Mouse (Mus musculus) fat pad, adult 2 months (tissue): ENCODE results near the gene Ruvbl2.

Experiments
- DNase-seq: peaks from one replicate; pipeline ENCODE4 v3.0.0-alpha.2; 2011; ENCODE audit warnings: low read depth, low spot score; ENCODE audit errors: extremely low read depth

Gene Ruvbl2

GRCm38 (mm10) chr7:45461781-45462180 is 23.9 kb upstream of the Ruvbl2 start:
- DNase-seq = no peak

DNA sequence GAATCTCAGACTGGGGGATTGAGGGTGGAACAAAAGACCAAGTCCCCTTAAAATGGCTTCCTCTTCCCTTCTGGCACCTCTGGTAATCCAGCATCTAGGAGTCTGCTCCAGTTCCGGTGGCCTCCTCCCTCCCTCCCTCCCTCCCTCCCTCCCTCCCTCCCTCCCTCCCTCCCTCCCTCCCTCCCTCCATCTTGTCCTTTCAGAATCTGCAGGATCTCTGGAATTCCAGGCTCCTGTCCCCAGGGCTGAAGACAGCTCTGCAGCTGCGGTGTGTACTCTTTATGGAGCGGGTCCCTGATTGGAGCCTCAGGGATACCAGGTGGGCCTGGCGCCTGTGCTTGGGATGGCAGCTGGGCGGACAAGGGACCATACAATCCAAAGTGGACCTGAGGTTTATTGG is 23.4 kb upstream of the Ruvbl2 start:
- DNase-seq = no peak

- DNase-seq = no peak
These were observed 23.0 kb upstream of the Ruvbl2 start for GRCm38 (mm10) chr7:45460860-45461314.

DNA sequence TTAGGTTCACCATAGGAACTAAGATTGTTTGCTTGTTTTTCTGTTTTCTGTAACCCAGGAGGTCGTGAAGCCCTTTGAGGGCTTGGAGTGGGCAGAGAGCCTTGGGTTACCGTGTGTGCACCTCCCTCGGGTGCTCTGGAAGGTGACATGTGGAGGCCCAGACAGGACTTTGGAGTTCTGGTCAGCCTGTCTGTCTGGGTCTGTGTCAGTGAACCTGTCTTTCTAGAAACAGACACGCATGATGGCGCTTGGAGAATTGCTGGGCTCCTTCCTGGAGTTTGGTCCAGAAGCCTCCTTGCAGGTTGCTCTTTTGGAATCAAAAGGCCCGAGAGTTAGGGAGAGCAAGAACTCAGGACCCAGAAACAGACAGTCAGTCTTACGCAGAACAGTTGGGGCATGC is 22.5 kb upstream of the Ruvbl2 start:
- DNase-seq = no peak

DNA sequence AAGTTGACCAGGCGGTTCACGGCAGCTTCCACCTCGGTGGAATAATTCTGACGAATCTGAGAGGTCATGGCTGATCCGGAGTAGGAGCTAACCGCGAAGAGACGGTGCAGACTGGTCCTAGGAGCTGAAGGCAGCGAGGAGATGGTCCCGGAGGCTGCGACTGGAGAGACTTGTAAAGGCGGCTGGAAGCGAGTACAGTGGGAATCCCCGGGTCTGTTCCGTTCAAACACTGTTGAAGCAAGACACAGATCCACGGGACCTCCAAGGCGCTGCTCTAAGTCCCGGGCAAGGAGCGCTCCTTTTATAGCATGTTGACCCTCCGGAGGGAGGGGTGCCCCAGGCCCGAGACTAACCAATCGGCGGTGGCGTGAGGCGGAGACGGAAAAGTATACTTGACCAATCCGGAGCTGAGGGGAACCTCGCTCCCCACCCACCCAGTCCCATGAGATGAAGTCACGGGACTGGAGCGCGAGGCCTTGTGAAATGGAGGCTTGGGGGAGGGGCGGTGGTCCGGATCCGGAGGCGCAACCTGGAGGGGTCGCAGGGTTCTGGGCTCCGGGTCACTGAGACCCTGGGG is 21.8 kb upstream of the Ruvbl2 start, which contains the start of gene Ftl1:
Ftl1 (minus strand) TSS at position 321 of the 577 bp plus-strand sequence.
- peak; percentile 46 for DNase-seq

- no peak for DNase-seq
These were observed 21.1 kb upstream of the Ruvbl2 start for GRCm38 (mm10) chr7:45458748-45459563.

- no peak for DNase-seq
These were observed 19.5 kb upstream of the Ruvbl2 start for GRCm38 (mm10) chr7:45457204-45458060.

DNA sequence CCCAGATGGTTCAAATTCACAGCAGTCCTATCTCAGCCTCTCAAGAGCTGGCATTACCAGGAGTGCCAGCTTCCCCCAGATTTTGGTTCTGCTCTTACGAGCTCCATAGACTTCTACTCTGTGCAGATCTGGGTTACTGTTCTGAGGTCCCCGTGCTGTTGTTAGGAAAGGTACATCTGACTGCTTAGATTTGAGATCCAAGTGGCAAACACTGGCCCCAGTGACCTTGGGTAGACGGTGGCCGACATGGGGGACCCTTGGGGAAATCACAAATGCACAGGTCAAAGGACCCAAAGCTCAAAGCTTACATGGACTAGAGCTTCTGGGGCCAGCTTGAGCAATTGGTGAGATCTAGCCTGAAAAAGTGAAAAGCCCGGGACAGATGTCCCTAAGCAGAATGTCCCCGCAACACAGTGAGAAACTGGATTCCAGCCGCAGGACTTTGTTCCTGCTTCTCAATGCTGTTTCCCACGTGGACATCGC is 18.9 kb upstream of the Ruvbl2 start:
- DNase-seq = no peak

DNA sequence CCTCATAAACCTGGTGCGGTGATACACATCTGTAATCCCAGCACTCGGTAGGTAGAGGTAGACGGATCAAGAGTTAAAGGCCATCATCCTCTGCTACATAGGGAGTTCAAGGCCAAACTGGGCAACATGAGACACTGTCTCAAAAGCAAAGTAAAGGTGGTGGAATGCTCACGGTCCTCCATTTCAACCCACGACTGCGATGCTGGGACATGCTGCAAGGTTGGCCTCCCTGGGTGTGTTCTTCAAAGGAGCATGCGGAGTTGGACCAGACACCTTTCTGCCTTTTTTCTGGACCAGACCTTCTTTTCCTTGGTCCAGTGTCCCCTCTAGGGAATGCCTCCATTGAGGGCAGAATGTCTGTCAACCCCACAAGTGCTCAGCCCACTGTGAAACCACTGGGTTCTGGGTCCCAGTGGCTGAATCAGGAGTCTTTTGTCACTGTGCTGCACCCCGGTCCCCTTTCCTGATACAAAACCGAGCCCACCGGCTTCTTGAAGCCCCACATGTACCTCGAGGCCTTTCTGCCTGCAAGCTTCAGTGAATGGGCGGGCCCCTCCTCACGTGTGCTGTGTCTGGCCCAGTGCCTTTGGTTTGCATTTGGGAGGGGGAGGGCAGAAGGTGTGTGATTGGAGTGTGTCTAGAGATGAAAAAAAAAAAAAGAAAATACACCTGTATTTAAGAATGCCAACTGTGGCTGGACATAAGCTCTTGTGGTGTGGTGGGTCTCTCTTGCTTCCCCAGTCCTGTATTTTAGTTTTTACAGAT is 18.2 kb upstream of the Ruvbl2 start:
- DNase-seq = no peak

GRCm38 (mm10) chr7:45454971-45455370 is 17.1 kb upstream of the Ruvbl2 start:
- no peak for DNase-seq

- DNase-seq = no peak
These were observed 13.6 kb upstream of the Ruvbl2 start for GRCm38 (mm10) chr7:45451344-45451982.

- no peak for DNase-seq
These were observed 12.1 kb upstream of the Ruvbl2 start for GRCm38 (mm10) chr7:45449974-45450373.

GRCm38 (mm10) chr7:45447325-45447990 is 9.6 kb upstream of the Ruvbl2 start:
- DNase-seq = no peak

DNA sequence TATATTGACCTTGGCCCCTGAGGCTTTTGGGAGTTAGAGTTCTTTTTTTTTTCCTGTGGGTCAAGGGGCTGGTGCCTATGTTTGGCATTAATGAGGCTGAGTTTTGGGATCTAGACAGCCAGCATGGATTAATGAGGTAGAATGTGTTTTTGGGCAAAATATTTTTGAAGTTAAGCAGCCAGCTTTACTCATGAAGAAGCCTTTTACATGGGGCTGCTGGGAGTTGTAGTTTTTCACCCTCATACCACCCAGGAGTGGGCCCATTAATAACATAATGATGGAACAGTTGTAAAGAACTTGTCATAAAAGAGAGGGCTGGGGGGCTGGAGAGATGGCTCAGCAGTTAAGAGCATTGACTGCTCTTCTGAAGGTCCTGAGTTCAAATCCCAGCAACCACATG is 8.7 kb upstream of the Ruvbl2 start:
- DNase-seq = no peak

GRCm38 (mm10) chr7:45443526-45444420 is 5.9 kb upstream of the Ruvbl2 start:
- DNase-seq = no peak

- DNase-seq = no peak
These were observed 850 bp downstream of the Ruvbl2 start for GRCm38 (mm10) chr7:45437046-45437445.

DNA sequence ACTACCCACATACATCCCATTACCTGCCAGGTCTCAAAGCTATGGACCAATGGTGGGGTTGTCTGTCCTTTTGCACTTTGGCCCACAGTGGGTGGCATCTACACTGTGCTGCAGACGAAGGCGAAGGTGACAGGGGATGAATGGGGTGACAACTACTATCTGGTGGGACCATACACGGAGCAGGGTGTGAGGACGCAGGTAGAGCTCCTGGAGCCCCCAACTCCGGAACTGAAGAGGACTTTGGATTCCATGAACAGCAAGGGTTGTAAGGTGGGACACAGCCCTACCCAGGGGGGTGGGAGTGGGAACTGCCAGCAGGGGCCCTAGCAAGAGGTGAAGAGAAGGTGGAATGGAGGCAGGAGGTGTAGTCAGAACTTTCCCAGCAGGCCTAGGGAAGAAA is 1.5 kb downstream of the Ruvbl2 start:
- DNase-seq = no peak

- no peak for DNase-seq
These were observed 2.9 kb downstream of the Ruvbl2 start for GRCm38 (mm10) chr7:45435038-45435437.
